Mouse (Mus musculus): ENCODE measurements around the gene Uba3. TPM values are rescaled to one million over a fixed set of nuclear protein-coding genes. Genes with fewer than 3 reads are reported as not detected.

The Uba3 gene
- 56.0 and 63.3 TPM in 2 replicates for polyA plus RNA-seq (2012; rRNA removed)

- peak; percentile 97 to 99 for DNase-seq (ENCODE audit: extremely low spot score in 1 of 2, low spot score in 1 of 2)
Measured at GRCm38 (mm10) chr6:97205439-97205885, at the start of gene Uba3. TSS of gene Uba3 (minus strand) at chr6:97205647.

DNA sequence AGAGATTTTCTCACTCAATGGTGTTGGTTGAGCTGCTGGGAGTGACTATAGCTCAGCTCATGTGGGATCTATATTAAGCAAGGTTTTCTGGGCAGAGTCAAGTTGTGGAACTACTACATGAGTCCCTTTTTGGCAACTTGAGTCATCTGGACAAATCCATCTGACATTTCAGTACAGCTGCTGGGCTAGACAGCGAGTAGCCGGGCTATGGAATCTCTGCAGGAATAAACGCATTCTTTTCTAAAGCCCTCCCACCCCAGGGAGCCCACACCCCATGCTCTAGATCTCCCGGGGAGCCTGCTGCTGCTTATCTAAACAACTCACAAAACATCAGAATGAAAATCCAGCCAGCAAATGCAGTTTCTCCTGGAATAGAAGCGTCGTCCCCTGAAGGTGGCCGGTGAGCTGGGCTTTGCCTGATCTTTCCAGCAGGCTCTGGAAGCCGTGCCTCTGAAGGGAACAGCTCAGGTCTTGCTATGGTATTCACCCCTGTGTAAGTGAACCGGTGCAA is 47.3 kb upstream of the Uba3 start, which contains the start of gene Lmod3:
TSS of gene Lmod3 (minus strand) at position 49 of the 511 bp plus-strand sequence.
- peak in 1 of 2 experiments; percentile 32 for DNase-seq (ENCODE audit: extremely low spot score in 1 of 2, low spot score in 1 of 2)

GRCm38 (mm10) chr6:97252086-97252485 is 46.6 kb upstream of the Uba3 start:
- no peak for DNase-seq (ENCODE audit: extremely low spot score in 1 of 2, low spot score in 1 of 2)

GRCm38 (mm10) chr6:97250966-97251365 is 45.5 kb upstream of the Uba3 start:
- peak; percentile 18 to 78 for DNase-seq (ENCODE audit: extremely low spot score in 1 of 2, low spot score in 1 of 2)

- DNase-seq (ENCODE audit: extremely low spot score in 1 of 2, low spot score in 1 of 2) = no peak
Measured at GRCm38 (mm10) chr6:97245200-97245599, 39.8 kb upstream of the Uba3 start.

- no peak for DNase-seq (ENCODE audit: extremely low spot score in 1 of 2, low spot score in 1 of 2)
Measured at GRCm38 (mm10) chr6:97242522-97242921, 37.1 kb upstream of the Uba3 start.

GRCm38 (mm10) chr6:97240092-97240491 is 34.6 kb upstream of the Uba3 start:
- no peak for DNase-seq (ENCODE audit: extremely low spot score in 1 of 2, low spot score in 1 of 2)

- no peak for DNase-seq (ENCODE audit: extremely low spot score in 1 of 2, low spot score in 1 of 2)
Measured at GRCm38 (mm10) chr6:97239360-97239759, 33.9 kb upstream of the Uba3 start.

- DNase-seq (ENCODE audit: extremely low spot score in 1 of 2, low spot score in 1 of 2) = no peak
Measured at GRCm38 (mm10) chr6:97236088-97236487, 30.6 kb upstream of the Uba3 start.

DNA sequence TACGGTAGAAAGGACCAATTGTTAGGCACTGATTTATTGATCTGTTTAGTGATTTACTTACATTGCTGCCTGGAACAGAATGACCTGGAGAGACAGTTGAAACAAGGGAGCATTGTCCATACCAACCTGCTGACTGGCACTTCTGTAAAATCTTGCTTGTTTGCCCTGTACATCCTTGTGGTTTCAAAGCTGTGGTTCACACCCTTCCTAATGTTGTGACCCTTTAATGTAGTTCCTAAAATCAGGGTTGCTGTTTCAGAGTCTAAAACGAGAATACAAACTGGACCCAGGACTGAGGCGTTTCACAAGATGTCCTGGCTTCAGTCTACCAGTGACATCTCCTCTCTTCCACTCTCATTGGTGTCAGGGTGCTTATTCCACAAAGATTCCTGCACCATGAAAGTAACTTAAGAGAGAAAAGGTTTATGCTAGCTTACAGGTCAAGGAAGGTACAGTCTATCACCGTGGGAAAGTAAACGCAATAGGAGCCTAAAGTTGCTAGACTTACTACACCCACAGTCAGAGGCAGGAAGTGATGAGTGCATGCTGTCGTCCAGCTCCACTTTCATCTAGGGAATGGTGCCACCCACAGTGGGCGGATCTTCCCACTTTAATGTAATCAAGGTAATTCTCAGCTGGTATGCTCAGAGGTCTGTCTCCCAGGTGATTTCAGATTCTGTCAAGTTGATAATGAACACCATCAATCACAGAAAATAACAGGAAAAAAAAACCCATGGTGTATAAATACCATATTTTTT is 29.6 kb upstream of the Uba3 start:
- DNase-seq (ENCODE audit: extremely low spot score in 1 of 2, low spot score in 1 of 2) = no peak

- no peak for DNase-seq (ENCODE audit: extremely low spot score in 1 of 2, low spot score in 1 of 2)
Measured at GRCm38 (mm10) chr6:97227067-97227847, 21.8 kb upstream of the Uba3 start.

DNA sequence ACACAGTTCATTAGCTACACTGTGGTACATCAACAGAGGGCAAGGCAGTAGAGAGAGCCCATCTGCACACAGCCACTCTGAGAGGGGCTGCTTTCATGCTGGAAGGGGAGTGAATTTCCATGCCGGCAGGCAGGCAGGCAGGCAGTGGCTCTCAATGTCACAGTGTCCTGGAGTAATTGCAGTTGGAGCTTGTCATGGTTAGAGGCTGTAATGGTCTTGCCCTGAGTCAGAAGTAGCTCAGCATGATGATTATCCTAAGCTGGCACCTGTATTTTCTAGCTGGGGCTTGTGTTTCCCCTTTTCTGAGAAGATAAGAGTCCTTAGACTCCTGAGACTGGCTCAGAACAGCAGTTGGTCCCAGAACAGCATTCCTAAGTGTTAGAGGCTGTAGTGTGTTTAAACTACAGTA is 20.6 kb upstream of the Uba3 start:
- DNase-seq (ENCODE audit: extremely low spot score in 1 of 2, low spot score in 1 of 2) = no peak

- no peak for DNase-seq (ENCODE audit: extremely low spot score in 1 of 2, low spot score in 1 of 2)
Measured at GRCm38 (mm10) chr6:97224505-97224904, 19.1 kb upstream of the Uba3 start.

- DNase-seq (ENCODE audit: extremely low spot score in 1 of 2, low spot score in 1 of 2) = no peak
Measured at GRCm38 (mm10) chr6:97223566-97223965, 18.1 kb upstream of the Uba3 start.

- no peak for DNase-seq (ENCODE audit: extremely low spot score in 1 of 2, low spot score in 1 of 2)
Measured at GRCm38 (mm10) chr6:97222931-97223467, 17.6 kb upstream of the Uba3 start.

DNA sequence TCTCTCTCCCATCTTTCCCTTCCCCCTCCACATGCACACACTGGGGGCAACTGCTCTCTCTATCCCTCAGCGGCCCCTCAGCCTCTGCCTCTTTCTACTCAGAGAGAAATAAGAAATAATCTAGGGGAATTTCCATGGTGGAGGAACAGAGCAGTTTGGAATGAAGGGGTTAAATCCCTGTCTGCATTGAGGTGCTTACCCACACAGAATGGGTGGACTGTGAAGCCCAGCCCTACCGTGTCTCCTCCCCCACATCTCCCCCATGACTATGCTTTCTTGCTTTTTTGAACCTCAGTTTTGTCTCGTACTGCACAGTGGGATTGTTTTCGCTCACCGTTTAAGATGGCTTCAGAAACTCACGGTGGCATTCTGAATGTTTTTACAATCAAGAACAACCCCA is 16.9 kb upstream of the Uba3 start:
- no peak for DNase-seq (ENCODE audit: extremely low spot score in 1 of 2, low spot score in 1 of 2)

- peak; percentile 72 to 81 for DNase-seq (ENCODE audit: extremely low spot score in 1 of 2, low spot score in 1 of 2)
Measured at GRCm38 (mm10) chr6:97221205-97222025, 16.0 kb upstream of the Uba3 start.

DNA sequence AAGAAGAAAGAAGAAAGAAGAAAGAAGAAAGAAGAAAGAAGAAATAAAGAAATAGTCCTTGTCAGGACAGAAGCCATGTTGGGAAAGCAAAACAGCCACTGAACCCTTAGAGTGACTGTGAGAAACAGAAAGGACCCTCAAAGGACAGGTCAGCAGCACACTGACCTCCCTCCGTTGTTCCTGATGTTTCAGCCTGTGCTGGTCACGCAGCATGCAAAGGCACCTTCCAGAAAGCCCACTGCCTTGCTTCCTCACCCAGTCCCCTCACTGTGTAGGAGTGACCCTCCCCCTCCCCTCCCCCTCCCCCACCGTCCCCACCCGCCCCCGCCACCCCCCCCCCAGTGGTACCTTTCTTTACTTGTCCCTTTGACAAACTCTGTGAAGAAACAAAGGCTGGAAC is 15.2 kb upstream of the Uba3 start:
- DNase-seq (ENCODE audit: extremely low spot score in 1 of 2, low spot score in 1 of 2) = no peak

DNA sequence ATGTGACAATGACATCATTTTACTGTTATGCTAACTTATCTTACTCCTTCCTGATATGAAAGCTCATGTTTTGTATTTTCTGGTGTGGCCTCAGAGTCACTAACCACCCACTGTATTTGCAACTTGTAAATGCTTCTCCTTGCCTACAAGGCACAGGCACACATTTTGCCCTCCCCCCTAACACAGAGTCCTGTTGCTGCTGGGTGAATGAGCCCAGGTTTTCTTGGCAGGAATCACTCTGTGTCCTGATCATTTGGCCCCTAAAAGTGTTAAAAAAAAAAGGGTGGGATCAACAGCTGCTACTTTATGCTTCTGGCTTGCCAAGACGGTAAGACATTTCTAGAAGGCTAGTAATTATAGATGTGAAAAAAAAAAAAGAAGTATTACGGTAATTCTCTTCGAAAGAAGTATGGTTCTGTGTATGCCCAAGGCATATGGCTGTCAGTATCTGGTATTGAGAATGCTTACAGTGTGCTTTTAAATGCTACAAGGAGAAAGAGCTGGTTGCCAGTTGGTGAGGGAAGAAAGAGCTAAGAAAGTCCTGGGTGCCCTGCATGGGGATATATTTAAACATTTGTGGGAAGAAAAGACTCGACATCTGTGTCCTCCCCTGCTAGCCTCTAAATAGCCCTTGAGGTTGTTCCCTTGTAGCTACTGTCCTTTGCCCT is 10.8 kb upstream of the Uba3 start:
- DNase-seq (ENCODE audit: extremely low spot score in 1 of 2, low spot score in 1 of 2) = peak in 1 of 2 experiments; percentile 29

DNA sequence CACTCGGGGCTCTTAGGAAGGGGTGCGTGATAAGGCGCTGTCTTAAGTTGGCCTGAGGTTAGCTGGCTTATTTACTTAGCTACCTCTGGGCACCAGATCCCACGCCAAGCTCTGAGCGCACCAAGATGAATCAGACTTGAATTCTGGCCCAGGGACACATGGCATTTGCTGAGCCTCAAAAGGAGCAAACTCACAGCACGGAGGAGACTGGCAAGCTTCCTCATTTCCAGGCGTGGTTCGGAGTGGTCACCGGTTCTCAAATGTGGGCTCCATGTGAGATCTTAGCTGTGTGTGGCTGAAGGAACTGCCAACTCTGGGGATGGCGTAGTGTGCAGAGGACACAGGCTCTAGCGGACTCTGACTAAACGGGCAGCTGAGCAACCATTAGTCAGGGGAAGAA is 6.5 kb upstream of the Uba3 start:
- DNase-seq (ENCODE audit: extremely low spot score in 1 of 2, low spot score in 1 of 2) = peak; percentile 40 to 73
